Mouse (Mus musculus) liver, adult 2 months (tissue): ENCODE measurements at regions not wholly inside any gene's neighbourhood (a gene's known extent, or its start where the extent isn't known, plus 50 kb on each side); places are given as distances from the start of the nearest gene placed in this dataset.

Experiments used
- CTCF ChIP-seq: fragments of 200-500 bp; IDR thresholded peaks from 2 replicates; pipeline ENCODE4 v1.5.1; 2011; ENCODE audit warnings: low read depth, low read length, control low read depth
- POLR2A ChIP-seq: fragments of 200-500 bp; IDR thresholded peaks from 2 replicates; pipeline ENCODE4 v1.6.1; 2011; ENCODE audit warnings: low read length, control low read depth; ENCODE audit not compliant: insufficient read depth; ENCODE audit errors: extremely low read depth

DNA sequence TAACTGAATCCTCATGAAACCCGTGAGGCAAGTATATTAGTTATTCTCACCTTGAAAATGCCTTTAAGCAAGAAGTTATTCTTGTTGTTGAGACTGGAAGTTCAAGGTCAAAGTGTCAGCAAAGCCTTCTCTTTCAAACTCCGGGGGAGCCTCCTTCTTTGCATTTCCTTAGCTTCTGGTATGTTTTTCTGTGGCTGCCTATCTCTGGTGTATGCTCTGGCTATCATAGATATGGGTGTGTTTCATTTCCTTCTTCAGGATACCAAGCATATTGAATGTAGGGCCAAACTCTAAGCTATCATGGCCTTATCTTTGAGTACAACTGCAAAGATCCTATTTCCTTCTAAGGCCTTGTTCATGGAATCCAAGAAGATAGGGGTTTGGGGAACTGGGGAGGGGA, 213.1 kb upstream of the Atp5g3 start:
- TF ChIP-seq CTCF (no peak), POLR2A (no peak)
